Mouse (Mus musculus) embryonic facial prominence, embryonic 12.5 days (tissue): ENCODE data around the gene Vmn1r222. TPM values are rescaled to one million over a fixed set of nuclear protein-coding genes. Genes with fewer than 3 reads are reported as not detected.
"Not testable (repeated sequence)": the region's sequence is repeated elsewhere in the genome, so short reads cannot be mapped to it uniquely, and the experiment has no call there.

Source experiments
- ATAC-seq: fragments of 200-750 bp; cut with Nextera tagmentation; 2 replicates; pipeline ENCODE4 v1.8.0; 2017; ENCODE audit not compliant: insufficient number of reproducible peaks, insufficient read depth, low FRiP score, low TSS enrichment
- H3K27ac ChIP-seq: fragments of 300-500 bp; sonication (generic); 2 replicates; pipeline ENCODE4 v1.5.1; 2016; ENCODE audit warnings: mild to moderate bottlenecking
- H3K27me3 ChIP-seq: fragments of 300-500 bp; sonication (generic); 2 replicates; pipeline ENCODE4 v1.6.1; 2016; ENCODE audit warnings: mild to moderate bottlenecking, moderate library complexity
- H3K36me3 ChIP-seq: fragments of 300-500 bp; sonication (generic); 2 replicates; pipeline ENCODE4 v1.6.1; 2016; ENCODE audit warnings: mild to moderate bottlenecking
- H3K4me1 ChIP-seq: fragments of 300-500 bp; sonication (generic); 2 replicates; pipeline ENCODE4 v1.6.1; 2016
- H3K4me2 ChIP-seq: fragments of 300-500 bp; sonication (generic); replicated peaks from 2 replicates; pipeline ENCODE4 v1.6.1; 2016; ENCODE audit warnings: mild to moderate bottlenecking, moderate library complexity
- H3K4me3 ChIP-seq: fragments of 300-500 bp; sonication (generic); 2 replicates; pipeline ENCODE4 v1.5.1; 2016; ENCODE audit warnings: mild to moderate bottlenecking
- H3K9ac ChIP-seq: fragments of 300-500 bp; sonication (generic); 2 replicates; pipeline ENCODE4 v1.6.1; 2016; ENCODE audit warnings: mild to moderate bottlenecking, moderate library complexity
- H3K9me3 ChIP-seq: fragments of 300-500 bp; sonication (generic); 2 replicates; pipeline ENCODE4 v1.6.1; 2016; ENCODE audit warnings: mild to moderate bottlenecking, moderate library complexity
- WGBS: fragments of 180-500 bp; shearing (Covaris S2); methylation state at CpG from one replicate; pipeline ENCODE4 v1.1.7; 2016; 5-methylcytosine and 5-hydroxymethylcytosine counted together
- polyA plus RNA-seq: library from polyadenylated mRNA; unstranded; fragments of >200 nt; fragmentation: Nextera tagmentation; extraction: Ambion mirVana; gene quantifications from 2 replicates; pipeline ENCODE4 v1.2.1, GENCODE M21; 2016

Vmn1r222 gene
- polyA plus RNA-seq: not detected in 2 replicates

GRCm38 (mm10) chr13:23235847-23236246 is at the start of gene Vmn1r222:
Vmn1r222 (minus strand) TSS chr13:23235947.
- ATAC-seq, H3K27me3 ChIP-seq, H3K27ac ChIP-seq: not testable (repeated sequence)

GRCm38 (mm10) chr13:23285191-23285920 is 49.6 kb upstream of the Vmn1r222 start:
- H3K27ac ChIP-seq: no peak overlapping the region
- no peaks in the 10 kb centered on the region for H3K9me3 ChIP-seq
- peaks cover 7% of the 10 kb centered on the region; the same call in 1 of the 2 replicates for H3K4me1 ChIP-seq
- peaks cover 16% of the 10 kb centered on the region; the same call in 1 of the 2 replicates for H3K27me3 ChIP-seq
- no peaks in the 10 kb centered on the region for H3K36me3 ChIP-seq
- peak overlapping the region; percentile 44 for H3K4me3 ChIP-seq
- no peak overlapping the region for H3K9ac ChIP-seq
- ATAC-seq: 0 out of 2 replicates have a peak, but pooled peaks have one; percentile 47
- H3K4me2 ChIP-seq: peak overlapping the region; percentile 76
- 1% methylated on average over 22 of the region's 22 CpGs for WGBS

More at GRCm38 (mm10) chr13:23235847-23236246, at the start of gene Vmn1r222:
- not testable (repeated sequence) for H3K4me1 ChIP-seq, H3K4me3 ChIP-seq, H3K9ac ChIP-seq, H3K9me3 ChIP-seq, H3K36me3 ChIP-seq, H3K4me2 ChIP-seq

GRCm38 (mm10) chr13:23279992-23280391 is 44.2 kb upstream of the Vmn1r222 start:
- Histone ChIP-seq H3K27ac (no peak overlapping the region), H3K4me2 (no peak overlapping the region), H3K9ac (no peak overlapping the region), H3K4me3 (no peak overlapping the region), H3K36me3 (no peaks in the 10 kb centered on the region), H3K9me3 (no peaks in the 10 kb centered on the region), H3K27me3 (0 out of 2 replicates have a peak, but pooled peaks cover 3% of the 10 kb centered on the region), H3K4me1 (no peaks in the 10 kb centered on the region)
- no peak for ATAC-seq
- 86% methylated on average over 3 of the region's 3 CpGs for WGBS

GRCm38 (mm10) chr13:23279576-23279975 is 43.8 kb upstream of the Vmn1r222 start:
- no peak overlapping the region for H3K27ac ChIP-seq
- no peak overlapping the region for H3K4me2 ChIP-seq
- 81% methylated on average over 4 of the region's 4 CpGs for WGBS
- H3K4me1 ChIP-seq: no peaks in the 10 kb centered on the region
- no peaks in the 10 kb centered on the region for H3K27me3 ChIP-seq
- H3K4me3 ChIP-seq: no peak overlapping the region
- no peaks in the 10 kb centered on the region for H3K9me3 ChIP-seq
- ATAC-seq: no peak
- H3K36me3 ChIP-seq: no peaks in the 10 kb centered on the region
- no peak overlapping the region for H3K9ac ChIP-seq

- ATAC-seq: peak; percentile 35; the same call in 1 of the 2 replicates
- no peak overlapping the region; the same call in 1 of the 2 replicates for H3K9ac ChIP-seq
Measured at GRCm38 (mm10) chr13:23270321-23271101, 34.8 kb upstream of the Vmn1r222 start.

GRCm38 (mm10) chr13:23269681-23270080 is 33.9 kb upstream of the Vmn1r222 start:
- H3K4me3 ChIP-seq: peak overlapping the region; percentile 26; the same call in 1 of the 2 replicates
- H3K27me3 ChIP-seq: no peaks in the 10 kb centered on the region
- H3K36me3 ChIP-seq: no peaks in the 10 kb centered on the region
- H3K27ac ChIP-seq: no peak overlapping the region
- H3K9me3 ChIP-seq: no peaks in the 10 kb centered on the region
- H3K4me1 ChIP-seq: no peaks in the 10 kb centered on the region
- no peak overlapping the region for H3K9ac ChIP-seq
- no peak for ATAC-seq
- 24% methylated on average over 11 of the region's 11 CpGs for WGBS
- H3K4me2 ChIP-seq: peak overlapping the region; percentile 49

More at GRCm38 (mm10) chr13:23270321-23271101, 34.8 kb upstream of the Vmn1r222 start:
- Histone ChIP-seq H3K27ac (no peak overlapping the region), H3K4me2 (peak overlapping the region; percentile 49), H3K9me3 (no peaks in the 10 kb centered on the region), H3K27me3 (no peaks in the 10 kb centered on the region), H3K36me3 (no peaks in the 10 kb centered on the region), H3K4me1 (no peaks in the 10 kb centered on the region), H3K4me3 (peak overlapping the region; percentile 26)
- 2% methylated on average over 34 of the region's 34 CpGs for WGBS

- H3K36me3 ChIP-seq, H3K4me2 ChIP-seq, H3K4me3 ChIP-seq, H3K9me3 ChIP-seq, H3K27ac ChIP-seq, H3K4me1 ChIP-seq, ATAC-seq, H3K27me3 ChIP-seq, H3K9ac ChIP-seq: not testable (repeated sequence)
- WGBS: 44% methylated on average over 4 of the region's 4 CpGs
Measured at GRCm38 (mm10) chr13:23269127-23269526, 33.4 kb upstream of the Vmn1r222 start.

- H3K4me3 ChIP-seq, H3K4me2 ChIP-seq, H3K9me3 ChIP-seq, H3K9ac ChIP-seq, ATAC-seq, H3K4me1 ChIP-seq, H3K27ac ChIP-seq, H3K36me3 ChIP-seq, H3K27me3 ChIP-seq: not testable (repeated sequence)
- 76% methylated on average over 3 of the region's 3 CpGs for WGBS
Measured at GRCm38 (mm10) chr13:23268606-23269005, 32.9 kb upstream of the Vmn1r222 start.

- Histone ChIP-seq H3K27me3 (no peaks in the 10 kb centered on the region), H3K4me2 (no peak overlapping the region), H3K4me3 (no peak overlapping the region), H3K27ac (no peak overlapping the region), H3K4me1 (no peaks in the 10 kb centered on the region), H3K9ac (no peak overlapping the region), H3K36me3 (no peaks in the 10 kb centered on the region), H3K9me3 (0 out of 2 replicates have a peak, but pooled peaks cover 3% of the 10 kb centered on the region)
- no peak for ATAC-seq
- WGBS: 81% methylated on average over 2 of the region's 2 CpGs
Measured at GRCm38 (mm10) chr13:23258546-23259048, 22.9 kb upstream of the Vmn1r222 start.

GRCm38 (mm10) chr13:23246834-23247233 is 11.1 kb upstream of the Vmn1r222 start, which contains the start of gene Vmn1r223:
Vmn1r223 (plus strand) TSS chr13:23247134.
- 76% methylated on average over 1 of the region's 1 CpGs for WGBS

GRCm38 (mm10) chr13:23213827-23214226 is 21.9 kb downstream of the Vmn1r222 start, which contains the start of gene Vmn1r221:
Vmn1r221 (plus strand) TSS chr13:23214127.
- 82% methylated on average over 2 of the region's 2 CpGs for WGBS
- not testable (repeated sequence) for ATAC-seq, H3K27ac ChIP-seq

More at GRCm38 (mm10) chr13:23246834-23247233, 11.1 kb upstream of the Vmn1r222 start, which contains the start of gene Vmn1r223:
- not testable (repeated sequence) for H3K4me2 ChIP-seq, H3K4me1 ChIP-seq, H3K27me3 ChIP-seq, ATAC-seq, H3K9ac ChIP-seq, H3K9me3 ChIP-seq, H3K27ac ChIP-seq, H3K4me3 ChIP-seq, H3K36me3 ChIP-seq

More at GRCm38 (mm10) chr13:23213827-23214226, 21.9 kb downstream of the Vmn1r222 start, which contains the start of gene Vmn1r221:
- not testable (repeated sequence) for H3K9me3 ChIP-seq, H3K9ac ChIP-seq, H3K4me1 ChIP-seq, H3K27me3 ChIP-seq, H3K36me3 ChIP-seq, H3K4me2 ChIP-seq, H3K4me3 ChIP-seq
